Mouse (Mus musculus) liver, embryonic 14.5 days (tissue): ENCODE results near the gene Krtap2-4.

Source experiments
- CTCF ChIP-seq: IDR thresholded peaks from 2 replicates; pipeline ENCODE4 v1.5.1; 2016; ENCODE audit warnings: antibody characterized with exemption, low read depth, control low read depth
- EP300 ChIP-seq: IDR thresholded peaks from 2 replicates; pipeline ENCODE4 v1.6.1; 2016; ENCODE audit warnings: antibody characterized with exemption, low read depth

DNA sequence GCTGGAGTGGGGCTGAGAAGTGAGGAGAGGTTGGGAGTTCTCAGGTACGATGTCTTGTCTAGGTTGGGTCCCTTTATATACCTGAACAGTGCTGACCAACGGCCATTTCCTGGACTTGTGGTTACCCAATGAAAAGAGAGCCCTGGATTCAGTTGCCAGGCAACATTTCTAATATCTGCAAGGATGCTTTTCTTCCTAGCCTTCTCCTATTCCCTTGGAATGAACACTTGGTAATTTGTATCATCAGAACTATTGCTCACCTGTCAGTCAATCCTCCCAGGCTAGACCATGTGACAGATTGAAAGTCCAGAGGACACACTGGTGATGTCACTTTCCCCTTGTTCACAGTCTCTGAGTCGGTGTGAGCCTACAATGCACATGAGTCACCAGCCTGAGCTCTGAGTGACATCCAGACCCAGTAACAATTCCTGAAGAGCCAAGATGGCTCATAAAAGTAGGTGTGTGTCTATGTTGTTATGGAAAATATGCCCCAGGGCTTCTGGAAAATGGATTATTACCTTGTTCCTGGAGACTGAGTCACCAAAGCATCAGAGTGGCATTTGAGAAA, at the start of gene Krtap2-4:
- TF ChIP-seq CTCF: no peak
- TF ChIP-seq EP300: no peak
